In genomic region chr9:85174431-85174830, GRCm38 (mm10) we compare ENCODE assay signal across 20 mouse cellular contexts.
DNase-seq lines count a peak whose midpoint lies in the region; ATAC-seq and TF ChIP-seq lines count a peak whose summit lies in the region.
"Had no signal": no experiment of that assay in that cellular context is flagged by ENCODE, and none has a peak within 500 bp of the region (broad histone marks: within the 10 kb centered on the region; RNA-seq: fewer than 3 reads in every experiment).

No protein-coding gene starts in this region.

- no peak for DNase-seq in heart, postnatal 0 days (ENCODE audit: low spot score)
- DNase-seq in heart, postnatal 4 days = no peak
- DNase-seq in lung, embryonic 14.5 days = peak; percentile 21
- DNase-seq in lung, postnatal 10 days = no peak
- peak; percentile 48 for DNase-seq in embryonic facial prominence, embryonic 14.5 days (ENCODE audit: low spot score)
- DNase-seq in stomach, postnatal 0 days (ENCODE audit: low spot score) = no peak
- no peak for DNase-seq in cerebellum, postnatal 10 days
- DNase-seq: adrenal gland, adult 2 months; B cell, adult 2 months; cerebellum, adult 2 months; gastrocnemius, postnatal 14 days; kidney, adult 2 months; kidney, postnatal 4 days; lung, postnatal 4 days; right cerebral cortex, postnatal 4 days; thymus, postnatal 36 days had no signal

- no peak overlapping the region for H3K27ac ChIP-seq in heart, postnatal 0 days (ENCODE audit: low read depth)
- no peak overlapping the region for H3K27ac ChIP-seq in lung, embryonic 14.5 days (ENCODE audit: low read depth)
- no peak overlapping the region for H3K27ac ChIP-seq in embryonic facial prominence, embryonic 14.5 days (replicated peaks; ENCODE audit: low read depth, low read length)
- H3K27ac ChIP-seq in stomach, postnatal 0 days (replicated peaks) = no peak overlapping the region
- H3K27ac ChIP-seq: heart, embryonic 10.5 days; limb, embryonic 12.5 days; liver, embryonic 15.5 days; neural tube, embryonic 13.5 days had no signal

- no peaks in the 10 kb centered on the region for H3K4me1 ChIP-seq in heart, postnatal 0 days (ENCODE audit: control insufficient read depth, insufficient read depth)
- H3K4me1 ChIP-seq in lung, embryonic 14.5 days (ENCODE audit: insufficient read depth) = no peaks in the 10 kb centered on the region
- H3K4me1 ChIP-seq in embryonic facial prominence, embryonic 14.5 days (ENCODE audit: control insufficient read depth, insufficient read depth, low read length) = no peaks in the 10 kb centered on the region
- no peaks in the 10 kb centered on the region for H3K4me1 ChIP-seq in stomach, postnatal 0 days (replicated peaks; ENCODE audit: control insufficient read depth, insufficient read depth)
- H3K4me1 ChIP-seq: heart, embryonic 10.5 days; limb, embryonic 12.5 days; liver, embryonic 15.5 days; neural tube, embryonic 13.5 days had no signal

- no peaks in the 10 kb centered on the region for H3K36me3 ChIP-seq in heart, postnatal 0 days (replicated peaks; ENCODE audit: control insufficient read depth, insufficient read depth, low read length)
- no peaks in the 10 kb centered on the region for H3K36me3 ChIP-seq in lung, embryonic 14.5 days (ENCODE audit: insufficient read depth)
- no peaks in the 10 kb centered on the region for H3K36me3 ChIP-seq in embryonic facial prominence, embryonic 14.5 days (ENCODE audit: control insufficient read depth, insufficient read depth, low read length)
- H3K36me3 ChIP-seq in stomach, postnatal 0 days (ENCODE audit: control insufficient read depth, insufficient read depth, low read length) = no peaks in the 10 kb centered on the region
- H3K36me3 ChIP-seq: heart, embryonic 10.5 days; limb, embryonic 12.5 days; liver, embryonic 15.5 days; neural tube, embryonic 13.5 days had no signal

- no peaks in the 10 kb centered on the region for H3K9me3 ChIP-seq in heart, postnatal 0 days (replicated peaks; ENCODE audit: control insufficient read depth, low read length)
- H3K9me3 ChIP-seq in lung, embryonic 14.5 days (ENCODE audit: low read depth, low read length) = no peaks in the 10 kb centered on the region
- no peaks in the 10 kb centered on the region for H3K9me3 ChIP-seq in embryonic facial prominence, embryonic 14.5 days (ENCODE audit: control insufficient read depth, low read length)
- H3K9me3 ChIP-seq in stomach, postnatal 0 days (ENCODE audit: control insufficient read depth, low read length) = no peaks in the 10 kb centered on the region
- H3K9me3 ChIP-seq: heart, embryonic 10.5 days; limb, embryonic 12.5 days; liver, embryonic 15.5 days; neural tube, embryonic 13.5 days had no signal

- 58% methylated on average over 3 of the region's 3 CpGs for WGBS in heart, postnatal 0 days
- WGBS in lung, embryonic 14.5 days = 48% methylated on average over 3 of the region's 3 CpGs
- WGBS in embryonic facial prominence, embryonic 14.5 days = 52% methylated on average over 3 of the region's 3 CpGs
- 44% methylated on average over 3 of the region's 3 CpGs for WGBS in stomach, postnatal 0 days

- H3K4me3 ChIP-seq in heart, postnatal 0 days (ENCODE audit: low read depth, low read length) = no peak overlapping the region
- H3K4me3 ChIP-seq in lung, embryonic 14.5 days (ENCODE audit: low read depth, low read length) = no peak overlapping the region
- no peak overlapping the region for H3K4me3 ChIP-seq in embryonic facial prominence, embryonic 14.5 days (ENCODE audit: low read depth, low read length)
- H3K4me3 ChIP-seq in stomach, postnatal 0 days (ENCODE audit: low read depth, low read length) = no peak overlapping the region
- H3K4me3 ChIP-seq: heart, embryonic 10.5 days; limb, embryonic 12.5 days; liver, embryonic 15.5 days; neural tube, embryonic 13.5 days had no signal

- no peak overlapping the region for H3K9ac ChIP-seq in heart, postnatal 0 days (replicated peaks; ENCODE audit: low read depth, low read length)
- H3K9ac ChIP-seq in lung, embryonic 14.5 days = no peak overlapping the region
- no peak overlapping the region for H3K9ac ChIP-seq in embryonic facial prominence, embryonic 14.5 days (ENCODE audit: low read depth, low read length)
- H3K9ac ChIP-seq in stomach, postnatal 0 days (ENCODE audit: low read length) = no peak overlapping the region
- H3K9ac ChIP-seq: limb, embryonic 12.5 days; liver, embryonic 15.5 days; neural tube, embryonic 13.5 days had no signal

- H3K27me3 ChIP-seq in heart, postnatal 0 days (ENCODE audit: control insufficient read depth, insufficient read depth, low read length) = no peaks in the 10 kb centered on the region
- no peaks in the 10 kb centered on the region for H3K27me3 ChIP-seq in lung, embryonic 14.5 days (ENCODE audit: insufficient read depth, low read length)
- H3K27me3 ChIP-seq in embryonic facial prominence, embryonic 14.5 days (replicated peaks; ENCODE audit: control insufficient read depth, insufficient read depth, low read length) = no peaks in the 10 kb centered on the region
- no peaks in the 10 kb centered on the region for H3K27me3 ChIP-seq in stomach, postnatal 0 days (ENCODE audit: control insufficient read depth, insufficient read depth, low read length)
- H3K27me3 ChIP-seq: limb, embryonic 12.5 days; liver, embryonic 15.5 days; neural tube, embryonic 13.5 days had no signal

- peak; percentile 47 for ATAC-seq in heart, postnatal 0 days (ENCODE audit: insufficient read depth, low read depth)
- no peak; the same call in 1 of the 2 replicates for ATAC-seq in lung, embryonic 14.5 days (ENCODE audit: insufficient read depth)
- ATAC-seq in embryonic facial prominence, embryonic 14.5 days (ENCODE audit: low read depth) = no peak
- ATAC-seq in stomach, postnatal 0 days (ENCODE audit: low FRiP score, low TSS enrichment) = no peak

- TF ChIP-seq EP300 in heart, postnatal 0 days (IDR thresholded peaks at IDR 0.05; ENCODE audit: low read depth) = no peak
- no peak for TF ChIP-seq EP300 in stomach, postnatal 0 days (optimal IDR thresholded peaks at IDR 0.05)

- H3K4me2 ChIP-seq in heart, postnatal 0 days (ENCODE audit: low read depth, low read length) = no peak overlapping the region
- H3K4me2 ChIP-seq in lung, embryonic 14.5 days = no peak overlapping the region
- H3K4me2 ChIP-seq in embryonic facial prominence, embryonic 14.5 days (ENCODE audit: low read depth, low read length) = no peak overlapping the region
- no peak overlapping the region for H3K4me2 ChIP-seq in stomach, postnatal 0 days (replicated peaks; ENCODE audit: low read depth)
- H3K4me2 ChIP-seq: limb, embryonic 12.5 days; liver, embryonic 15.5 days; neural tube, embryonic 13.5 days had no signal

- TF ChIP-seq CTCF in heart, postnatal 0 days (IDR thresholded peaks at IDR 0.05; ENCODE audit: low read depth) = no peak
- TF ChIP-seq CTCF in lung, embryonic 14.5 days (IDR thresholded peaks at IDR 0.05; ENCODE audit: low read depth) = no peak
- TF ChIP-seq CTCF in stomach, postnatal 0 days (IDR thresholded peaks at IDR 0.05; ENCODE audit: low read depth) = peak; percentile 23

Comparison
In these comparisons a context has a peak if more than half of its experiments do, and no peak if none do; other contexts are left out.
1. DNase-seq: peak in lung, embryonic 14.5 days (single experiment) and embryonic facial prominence, embryonic 14.5 days (single experiment); none in heart, postnatal 0 days (single experiment), heart, postnatal 4 days (single experiment), lung, postnatal 10 days (single experiment), stomach, postnatal 0 days (single experiment) and cerebellum, postnatal 10 days (0 of 2).